Mouse (Mus musculus) layer of hippocampus, adult 11-12 months (tissue): ENCODE data around the gene 1700092M07Rik.

ENCODE experiments used
- DNase-seq: peaks from one replicate; pipeline ENCODE4 v3.0.0; 2022; ENCODE audit warnings: low spot score

Gene 1700092M07Rik

GRCm38 (mm10) chr19:8742176-8742575 is 1.7 kb downstream of the 1700092M07Rik start:
- no peak for DNase-seq

GRCm38 (mm10) chr19:8745382-8745781 is 4.9 kb downstream of the 1700092M07Rik start:
- no peak for DNase-seq

GRCm38 (mm10) chr19:8747368-8747767 is 6.8 kb downstream of the 1700092M07Rik start:
- no peak for DNase-seq

GRCm38 (mm10) chr19:8755652-8756051 is 15.1 kb downstream of the 1700092M07Rik start:
- no peak for DNase-seq

GRCm38 (mm10) chr19:8756635-8757387 is 16.3 kb downstream of the 1700092M07Rik start, which contains the start of gene Nxf1:
Gene Nxf1 (plus strand): TSS chr19:8757073.
- DNase-seq, result peak; percentile 91

GRCm38 (mm10) chr19:8757471-8757998 is 17.0 kb downstream of the 1700092M07Rik start:
- DNase-seq, result no peak

- DNase-seq, result no peak
Measured at GRCm38 (mm10) chr19:8758899-8759298, 18.4 kb downstream of the 1700092M07Rik start.

- no peak for DNase-seq
Measured at GRCm38 (mm10) chr19:8760757-8761156, 20.2 kb downstream of the 1700092M07Rik start.

GRCm38 (mm10) chr19:8763276-8763675 is 22.8 kb downstream of the 1700092M07Rik start:
- DNase-seq, result no peak

GRCm38 (mm10) chr19:8765562-8765961 is 25.0 kb downstream of the 1700092M07Rik start:
- DNase-seq, result no peak

GRCm38 (mm10) chr19:8770567-8771270 is 30.2 kb downstream of the 1700092M07Rik start, which contains the start of gene Tmem223:
Gene Tmem223 (plus strand): TSS chr19:8770996.
- peak; percentile 82 for DNase-seq

- no peak for DNase-seq
Measured at GRCm38 (mm10) chr19:8772996-8773395, 32.5 kb downstream of the 1700092M07Rik start.

GRCm38 (mm10) chr19:8773409-8773808 is 32.9 kb downstream of the 1700092M07Rik start:
- DNase-seq, result no peak

GRCm38 (mm10) chr19:8774086-8774835 is 33.7 kb downstream of the 1700092M07Rik start, which contains the start of gene Tmem179b:
Gene Tmem179b (minus strand): TSS chr19:8774467.
- DNase-seq, result peak; percentile 97

- no peak for DNase-seq
Measured at GRCm38 (mm10) chr19:8774951-8775421, 34.5 kb downstream of the 1700092M07Rik start.

GRCm38 (mm10) chr19:8786008-8786781 is 45.7 kb downstream of the 1700092M07Rik start, which contains the start of gene Taf6l:
Gene Taf6l (minus strand): TSS chr19:8786417.
- DNase-seq, result peak; percentile 95

GRCm38 (mm10) chr19:8788521-8788920 is 48.0 kb downstream of the 1700092M07Rik start:
- DNase-seq, result no peak

- DNase-seq, result no peak
Measured at GRCm38 (mm10) chr19:8789171-8789570, 48.7 kb downstream of the 1700092M07Rik start.

- no peak for DNase-seq
Measured at GRCm38 (mm10) chr19:8790171-8790570, 49.7 kb downstream of the 1700092M07Rik start.
